Mouse (Mus musculus) left cerebral cortex, postnatal 36 days (tissue): ENCODE measurements around the gene BC048562. TPM values are rescaled to one million over a fixed set of nuclear protein-coding genes. Genes with fewer than 3 reads are reported as not detected.
A peak's percentile ranks its signal among the peaks of the same experiment; 100 is the strongest.

Source experiments
- DNase-seq, 2 experiments: peaks; one replicate each; pipeline ENCODE4 v3.0.0; 2021 to 2022; ENCODE audit warnings: low spot score in 2 of 2, mixed read lengths in 1 of 2
- intact Hi-C: fragments of 180-260 bp; cut with DNase I; formaldehyde crosslinking; loops from one replicate; pipeline ENCODE4 v1.15.1; 2025
- total RNA-seq, 2 experiments: library from RNA; stranded (reverse); gene quantifications; 2 replicates each; pipeline ENCODE4 v1.2.3; 2021

Gene BC048562
- total RNA-seq, 2 experiments from 2014 or later = not detected

- intact Hi-C loops = no loop called here
- no peak for DNase-seq
Measured at GRCm38 (mm10) chr9:108445125-108445524, 8.8 kb downstream of the BC048562 start.

- peak in 1 of 2 experiments; percentile 57 for DNase-seq
- intact Hi-C loops = loop anchor here (5.0 kb wide), 2 partner anchors 48 to 103 kb away; partner anchors contain the start of gene Usp4
Measured at GRCm38 (mm10) chr9:108449860-108450259, 13.6 kb downstream of the BC048562 start.

DNA sequence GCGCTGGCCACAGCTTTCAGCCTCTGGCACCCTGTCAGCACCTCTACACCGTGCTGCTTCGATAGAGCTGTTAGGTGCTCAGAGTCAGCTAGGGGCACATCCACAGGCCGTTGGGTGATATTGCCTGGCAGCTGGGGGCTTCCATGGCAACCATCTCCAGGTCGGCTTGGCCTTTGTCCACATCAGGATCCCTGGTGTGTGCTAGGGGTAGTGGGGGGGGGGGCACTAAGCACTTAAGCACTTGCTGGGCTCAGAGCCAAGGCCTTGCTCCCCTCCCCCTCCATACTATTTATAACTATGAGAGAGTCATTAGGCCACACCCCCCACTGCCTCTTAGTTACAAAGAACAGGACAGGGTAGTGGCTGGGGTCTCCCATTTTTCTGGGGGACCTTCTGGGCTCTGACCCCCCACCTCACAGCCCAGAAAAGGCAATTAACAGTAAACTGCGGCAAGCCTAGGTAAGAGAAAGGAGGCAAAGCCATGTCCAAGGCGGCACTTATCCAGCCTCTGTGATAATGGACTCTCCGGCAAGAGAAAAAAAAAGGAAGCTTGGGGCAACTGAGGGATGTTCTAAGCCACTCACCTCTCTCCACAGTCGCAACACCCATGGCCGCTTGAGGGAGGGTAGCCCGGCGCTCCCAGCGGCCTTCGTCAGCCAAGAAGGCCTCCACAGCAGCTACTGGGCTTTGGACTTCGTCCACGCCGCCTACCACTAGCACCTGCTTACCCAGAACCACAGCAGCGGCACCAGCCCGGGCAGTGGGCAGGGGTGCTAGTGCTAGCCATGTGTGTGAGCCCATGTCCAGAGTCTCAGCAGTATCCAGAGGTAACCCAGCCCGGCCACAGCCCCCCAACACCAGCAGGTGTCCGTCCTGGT lies 14.2 kb downstream of the BC048562 start:
- peak; percentile 60 to 70 for DNase-seq
- intact Hi-C loops = loop anchor here (5.0 kb wide), 2 partner anchors 48 to 103 kb away; partner anchors contain the start of gene Usp4

- intact Hi-C loops = loop anchor here (5.0 kb wide), 2 partner anchors 49 to 104 kb away; partner anchors contain the start of gene Usp4
- DNase-seq = no peak
Measured at GRCm38 (mm10) chr9:108451170-108451493, 14.8 kb downstream of the BC048562 start.

DNA sequence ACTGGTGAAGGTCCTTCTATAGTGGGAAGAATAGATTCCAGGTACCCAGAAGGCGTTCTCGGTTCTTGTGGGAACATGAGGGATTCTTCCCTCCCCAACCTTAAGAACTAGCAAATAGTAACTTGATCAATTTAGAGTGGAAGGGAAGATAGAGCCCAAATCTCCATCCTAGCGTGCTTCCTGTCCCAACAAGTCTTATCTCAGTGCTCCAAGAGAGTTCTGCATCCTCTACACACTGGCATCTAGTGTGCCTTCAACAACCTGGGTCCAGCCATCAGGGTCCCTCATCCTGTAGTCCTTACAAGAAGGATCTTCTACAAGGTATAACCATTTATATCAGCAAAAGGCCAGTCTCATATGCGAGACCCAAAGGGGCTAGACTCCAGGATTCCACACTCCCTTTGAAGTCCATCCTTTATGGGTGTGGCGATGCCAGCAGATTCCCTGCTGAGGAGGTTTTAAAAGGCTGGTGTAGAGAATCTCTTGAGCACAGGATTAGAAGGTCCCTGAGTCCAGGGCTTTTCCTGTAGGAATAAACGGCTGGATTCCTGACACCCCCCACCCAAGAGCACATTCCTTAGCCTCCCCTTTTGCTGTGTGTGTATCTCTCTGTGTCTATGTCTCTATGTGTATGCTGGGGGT lies 15.4 kb downstream of the BC048562 start:
- intact Hi-C loops = loop anchor here (5.0 kb wide), 2 partner anchors 49 to 104 kb away; partner anchors contain the start of gene Usp4

GRCm38 (mm10) chr9:108452291-108452906 lies 16.1 kb downstream of the BC048562 start:
- DNase-seq = peak; percentile 83 to 86
- intact Hi-C loops = loop anchor here (5.0 kb wide), 2 partner anchors 50 to 105 kb away; partner anchors contain the start of gene Usp4

More for the DNA sequence above, 15.4 kb downstream of the BC048562 start:
- DNase-seq = no peak

DNA sequence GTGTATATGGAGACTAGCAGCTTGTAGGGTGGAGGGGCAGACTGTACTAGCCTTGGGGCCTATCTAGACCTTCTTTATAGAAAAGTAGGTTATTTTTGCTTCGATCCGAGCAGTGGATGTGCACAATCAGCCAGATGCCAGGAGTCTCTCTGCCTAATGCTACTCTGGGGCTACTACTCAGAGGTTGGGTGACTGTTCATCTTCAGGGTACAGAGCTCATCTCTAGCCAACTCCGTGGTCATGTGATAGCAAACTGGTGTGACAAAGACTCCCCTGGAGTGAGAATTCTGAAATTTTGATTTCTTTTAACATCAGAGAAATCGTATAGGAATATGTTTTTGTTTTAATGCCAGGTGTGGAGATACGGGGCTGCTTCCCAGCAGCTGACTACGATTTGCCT lies 16.6 kb downstream of the BC048562 start:
- no peak for DNase-seq
- intact Hi-C loops = loop anchor here (5.0 kb wide), 2 partner anchors 51 to 106 kb away; partner anchors contain the start of gene Usp4

- intact Hi-C loops = loop anchor here (5.0 kb wide), 2 partner anchors 51 to 106 kb away; partner anchors contain the start of gene Usp4
- DNase-seq = peak in 1 of 2 experiments; percentile 14
Measured at GRCm38 (mm10) chr9:108453458-108453857, 17.2 kb downstream of the BC048562 start.

- intact Hi-C loops = loop anchor here (5.0 kb wide), 2 partner anchors 52 to 107 kb away; partner anchors contain the start of gene Usp4
- DNase-seq = no peak
Measured at GRCm38 (mm10) chr9:108454429-108454828, 18.1 kb downstream of the BC048562 start.

DNA sequence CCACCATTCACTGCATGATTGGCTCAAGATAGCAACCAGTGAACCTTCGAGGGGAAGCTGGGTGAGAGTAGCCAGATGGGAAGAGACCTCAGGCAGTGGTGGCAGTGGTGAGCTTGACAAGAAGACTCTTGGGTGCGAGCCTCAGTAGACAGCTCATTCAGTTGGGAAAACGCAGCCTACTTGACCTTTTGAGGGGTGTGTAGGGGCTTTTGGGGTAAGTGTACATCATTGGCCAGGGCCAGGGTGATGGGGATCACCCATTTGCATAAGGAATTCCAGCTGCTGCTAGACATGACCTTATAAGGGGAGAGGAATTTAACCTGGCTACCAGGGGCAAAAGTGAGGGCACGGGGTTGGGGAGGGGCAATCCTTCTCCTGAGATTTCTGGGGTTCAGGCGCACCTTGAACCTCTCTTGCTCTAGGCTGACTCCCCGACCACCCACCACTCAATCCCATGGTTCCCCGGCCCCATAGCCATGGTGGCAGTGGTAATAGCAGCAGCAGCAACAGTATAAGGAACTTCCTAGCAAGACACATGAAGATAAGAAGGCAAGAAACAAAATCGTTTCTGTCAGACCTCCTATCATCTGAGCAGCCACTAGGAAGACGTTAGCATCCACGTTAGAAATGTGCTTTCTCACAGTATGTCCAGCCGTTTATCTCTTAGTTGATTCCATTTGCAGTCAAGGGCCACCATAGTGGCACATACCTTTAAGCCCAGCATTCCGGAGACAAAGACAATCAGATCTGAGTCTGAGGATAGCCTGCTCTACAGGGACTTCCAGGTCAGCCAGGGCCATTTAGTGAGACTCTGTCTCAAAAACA lies 19.7 kb downstream of the BC048562 start:
- no peak for DNase-seq
- intact Hi-C loops = no loop called here

DNA sequence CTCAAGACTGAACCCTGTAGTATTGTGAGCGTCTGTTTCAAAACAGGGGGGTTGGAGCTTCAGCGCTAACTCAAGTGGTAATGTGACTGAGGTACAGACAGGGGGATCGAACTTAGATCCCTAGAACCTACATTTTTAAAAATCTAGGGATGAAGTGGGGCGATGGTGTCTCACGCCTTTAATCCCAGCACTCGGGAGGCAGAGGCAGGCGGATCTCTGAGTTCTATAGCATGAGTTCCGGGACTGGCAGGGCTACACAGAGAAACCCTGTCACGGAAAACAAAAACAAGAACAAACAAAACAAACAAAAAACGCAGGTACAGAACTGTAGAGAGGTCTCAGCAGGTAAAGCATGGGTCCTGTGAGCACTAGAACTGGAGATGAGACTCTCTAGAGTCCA lies 20.7 kb downstream of the BC048562 start:
- intact Hi-C loops = no loop called here

GRCm38 (mm10) chr9:108459939-108460318 lies 23.6 kb downstream of the BC048562 start:
- DNase-seq = no peak
- intact Hi-C loops = no loop called here

More for the DNA sequence above, 20.7 kb downstream of the BC048562 start:
- no peak for DNase-seq

- peak; percentile 86 to 89 for DNase-seq
- intact Hi-C loops = no loop called here
Measured at GRCm38 (mm10) chr9:108460319-108461178, 24.3 kb downstream of the BC048562 start, which contains the start of gene Ccdc71. Ccdc71 (plus strand) TSS chr9:108460527.

GRCm38 (mm10) chr9:108461181-108461631 lies 24.9 kb downstream of the BC048562 start, which contains the start of gene Klhdc8b:
Klhdc8b (minus strand) TSS chr9:108461581.
- DNase-seq = no peak
- intact Hi-C loops = no loop called here

- no peak for DNase-seq
- intact Hi-C loops = no loop called here
Measured at GRCm38 (mm10) chr9:108461675-108462074, 25.4 kb downstream of the BC048562 start.

DNA sequence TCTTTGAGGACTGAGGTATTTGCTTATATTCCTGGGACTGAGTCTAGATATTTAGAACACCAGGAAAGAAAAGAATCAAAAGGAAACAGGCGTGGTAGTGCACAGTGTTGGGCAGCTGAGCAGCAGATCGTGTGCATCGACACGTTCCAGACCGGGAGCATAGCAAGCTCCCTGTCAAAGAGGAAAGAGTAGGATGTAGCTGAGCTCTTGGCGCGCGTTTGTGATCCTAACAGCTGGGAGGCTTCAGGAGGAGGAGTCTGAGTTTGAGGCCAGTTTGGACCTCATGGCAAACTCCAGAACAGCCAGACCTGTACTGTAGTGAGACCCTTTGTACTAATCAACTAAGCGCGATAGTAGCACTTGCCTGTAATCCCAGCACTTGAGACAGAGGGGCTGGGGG lies 25.9 kb downstream of the BC048562 start:
- intact Hi-C loops = no loop called here
- no peak for DNase-seq

GRCm38 (mm10) chr9:108463713-108464112 lies 27.4 kb downstream of the BC048562 start:
- intact Hi-C loops = no loop called here
- no peak for DNase-seq

GRCm38 (mm10) chr9:108466219-108466618 lies 29.9 kb downstream of the BC048562 start:
- intact Hi-C loops = no loop called here
- DNase-seq = no peak
